Mouse (Mus musculus) stomach, embryonic 16.5 days (tissue): ENCODE measurements around the gene Nrip1. TPM values are rescaled to one million over a fixed set of nuclear protein-coding genes. Genes with fewer than 3 reads are reported as not detected.

Experiments used
- ATAC-seq: fragments of 200-750 bp; cut with Nextera tagmentation; 2 replicates; pipeline ENCODE4 v1.8.0; 2017; ENCODE audit warnings: moderate number of reproducible peaks, moderate TSS enrichment; ENCODE audit not compliant: insufficient read depth, low FRiP score
- H3K27ac ChIP-seq: fragments of 300-500 bp; sonication (generic); 2 replicates; pipeline ENCODE4 v1.5.1; 2014; ENCODE audit warnings: low read length
- H3K27me3 ChIP-seq: fragments of 300-500 bp; sonication (generic); 2 replicates; pipeline ENCODE4 v1.6.1; 2014; ENCODE audit warnings: low read length, control low read depth, mixed read lengths; ENCODE audit not compliant: control insufficient read depth, insufficient read depth
- H3K36me3 ChIP-seq: fragments of 300-500 bp; sonication (generic); 2 replicates; pipeline ENCODE4 v1.6.1; 2014; ENCODE audit warnings: low read length; ENCODE audit not compliant: control insufficient read depth, insufficient read depth
- H3K4me1 ChIP-seq: fragments of 300-500 bp; sonication (generic); 2 replicates; pipeline ENCODE4 v1.6.1; 2014; ENCODE audit warnings: low read length, control low read depth, mixed read lengths; ENCODE audit not compliant: control insufficient read depth, insufficient read depth
- H3K4me2 ChIP-seq: fragments of 300-500 bp; sonication (generic); 2 replicates; pipeline ENCODE4 v1.6.1; 2014; ENCODE audit warnings: low read depth, low read length, mixed read lengths
- H3K4me3 ChIP-seq: fragments of 300-500 bp; sonication (generic); replicated peaks from 2 replicates; pipeline ENCODE4 v1.5.1; 2014; ENCODE audit warnings: mild to moderate bottlenecking, low read length
- H3K9ac ChIP-seq: fragments of 300-500 bp; sonication (generic); 2 replicates; pipeline ENCODE4 v1.6.1; 2014; ENCODE audit warnings: low read length
- H3K9me3 ChIP-seq: fragments of 300-500 bp; sonication (generic); replicated peaks from 2 replicates; pipeline ENCODE4 v1.6.1; 2016; ENCODE audit warnings: low read length, control low read depth; ENCODE audit not compliant: control insufficient read depth
- WGBS: fragments of 180-500 bp; shearing (Covaris S2); extraction: QIAGEN DNeasy Blood & Tissue Kit; methylation state at CpG from one replicate; pipeline ENCODE4 v1.1.7; 2014; 5-methylcytosine and 5-hydroxymethylcytosine counted together
- polyA plus RNA-seq: library from polyadenylated mRNA; unstranded; fragments of >200 nt; fragmentation: Nextera tagmentation; extraction: Ambion mirVana; gene quantifications from 2 replicates; pipeline ENCODE4 v1.2.1, GENCODE M21; 2015

Nrip1 gene
- polyA plus RNA-seq, 1 experiment from 2014 or later = 34.8 TPM

DNA sequence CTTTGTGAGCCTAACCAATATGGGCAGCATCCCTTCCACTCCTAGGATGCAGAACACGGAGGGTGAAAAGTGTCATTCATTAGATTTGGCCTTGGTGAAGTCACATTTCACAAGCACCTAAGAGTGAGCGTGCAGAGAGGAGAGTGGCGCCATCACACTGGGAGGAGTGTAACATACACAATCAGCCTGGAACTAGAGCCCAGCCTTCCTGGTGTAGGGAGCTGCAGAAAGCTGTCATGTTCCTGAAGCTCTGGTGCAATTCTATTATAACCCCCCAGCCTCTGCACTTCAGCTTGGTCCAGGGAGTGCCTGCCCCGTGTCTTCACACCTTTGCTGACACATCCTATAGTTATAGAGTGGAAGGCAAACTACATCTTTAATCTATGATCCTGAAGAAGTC, 67.2 kb downstream of the Nrip1 start:
- WGBS = 88% methylated on average over 4 of the region's 4 CpGs
- no peaks in the 10 kb centered on the region for H3K9me3 ChIP-seq
- H3K36me3 ChIP-seq = no peaks in the 10 kb centered on the region
- no peaks in the 10 kb centered on the region for H3K27me3 ChIP-seq
- no peak overlapping the region for H3K27ac ChIP-seq
- no peak for ATAC-seq
- no peak overlapping the region for H3K4me3 ChIP-seq
- H3K4me1 ChIP-seq = peaks cover 8% of the 10 kb centered on the region
- no peak overlapping the region for H3K9ac ChIP-seq
- no peak overlapping the region for H3K4me2 ChIP-seq

DNA sequence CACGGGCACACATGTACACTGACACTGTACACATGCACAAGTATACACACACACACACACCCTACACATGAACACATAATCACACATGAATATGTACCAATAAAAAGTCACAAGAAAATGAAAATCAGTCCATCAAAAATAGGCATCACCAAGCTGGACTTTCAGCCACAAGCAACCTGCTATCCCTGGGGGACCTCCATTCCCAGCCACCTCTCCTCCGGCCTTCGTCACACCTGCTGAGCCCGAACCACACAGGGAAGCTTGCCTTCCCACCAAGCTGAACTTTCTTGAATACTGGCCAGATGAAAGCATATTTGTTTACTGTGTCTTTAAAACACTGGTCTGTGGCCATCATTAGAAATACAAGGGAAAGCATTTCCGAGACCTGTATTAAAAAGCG, 70.2 kb downstream of the Nrip1 start:
- no peaks in the 10 kb centered on the region for H3K9me3 ChIP-seq
- peaks cover 12% of the 10 kb centered on the region for H3K4me1 ChIP-seq
- H3K36me3 ChIP-seq = no peaks in the 10 kb centered on the region
- H3K9ac ChIP-seq = no peak overlapping the region
- H3K27me3 ChIP-seq = no peaks in the 10 kb centered on the region
- H3K4me2 ChIP-seq = no peak overlapping the region
- no peak overlapping the region for H3K27ac ChIP-seq
- H3K4me3 ChIP-seq = no peak overlapping the region
- ATAC-seq = no peak
- WGBS = 89% methylated on average over 6 of the region's 6 CpGs

DNA sequence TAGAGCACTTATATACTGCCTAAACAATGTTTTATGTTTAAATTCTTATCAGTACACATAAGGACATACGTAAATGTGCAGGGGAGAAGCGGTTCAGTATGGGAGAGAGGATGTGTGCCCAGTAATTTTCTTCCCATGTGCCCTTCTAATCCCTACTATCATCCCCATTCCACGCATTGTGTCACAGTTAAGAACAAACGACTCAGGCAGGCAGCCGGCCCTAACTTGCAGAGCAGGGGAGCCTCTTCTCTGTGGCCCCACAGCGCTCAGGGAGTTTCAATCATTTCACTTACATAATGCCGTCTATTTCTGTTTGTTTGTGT, 71.9 kb downstream of the Nrip1 start:
- ATAC-seq = no peak
- Histone ChIP-seq H3K36me3 (no peaks in the 10 kb centered on the region), H3K27me3 (no peaks in the 10 kb centered on the region), H3K4me2 (no peak overlapping the region), H3K4me3 (no peak overlapping the region), H3K4me1 (peaks cover 10% of the 10 kb centered on the region), H3K9me3 (no peaks in the 10 kb centered on the region), H3K9ac (no peak overlapping the region), H3K27ac (peak overlapping the region; percentile 21; the same call in 1 of the 2 replicates)
- 39% methylated on average over 7 of the region's 7 CpGs for WGBS

DNA sequence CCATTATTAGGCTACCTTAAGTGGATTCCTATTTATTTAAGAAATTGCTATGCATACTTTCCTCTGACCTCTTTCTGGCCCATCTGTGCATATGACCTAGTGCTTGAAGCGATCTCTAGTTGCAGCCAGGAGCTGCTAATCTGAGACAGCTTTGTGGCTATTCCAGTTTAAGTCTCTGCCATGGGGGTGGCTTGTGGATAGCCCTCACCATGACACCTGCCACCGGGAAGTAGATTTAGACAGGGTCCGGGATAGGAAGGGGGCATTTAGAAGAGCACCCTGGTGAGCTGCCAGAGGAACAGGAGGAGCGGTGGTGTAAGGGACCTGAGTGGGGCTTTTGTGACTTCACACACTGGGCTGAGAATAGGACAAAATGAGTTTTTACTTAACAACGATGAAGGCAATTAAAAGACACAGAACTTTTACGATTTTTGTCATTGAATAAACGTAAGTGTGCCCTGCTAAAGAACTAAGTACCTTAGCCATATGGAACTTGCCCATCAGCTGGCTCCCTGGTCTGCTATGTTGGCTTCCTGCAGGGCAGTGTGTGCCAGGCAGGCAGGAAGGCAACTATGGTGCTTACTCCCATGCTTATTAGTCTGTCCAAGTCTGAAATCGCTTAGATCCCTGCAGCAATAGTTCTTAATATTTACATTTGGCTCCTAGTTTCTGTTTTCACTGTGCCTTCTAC, 72.4 kb downstream of the Nrip1 start:
- WGBS = 76% methylated on average over 8 of the region's 8 CpGs
- H3K27ac ChIP-seq = no peak overlapping the region
- no peak overlapping the region for H3K4me3 ChIP-seq
- 0 out of 2 replicates have a peak, but pooled peaks have one; percentile 25 for ATAC-seq
- H3K9ac ChIP-seq = no peak overlapping the region
- H3K27me3 ChIP-seq = no peaks in the 10 kb centered on the region
- no peak overlapping the region for H3K4me2 ChIP-seq
- peaks cover 10% of the 10 kb centered on the region for H3K4me1 ChIP-seq
- H3K9me3 ChIP-seq = no peaks in the 10 kb centered on the region
- no peaks in the 10 kb centered on the region for H3K36me3 ChIP-seq

DNA sequence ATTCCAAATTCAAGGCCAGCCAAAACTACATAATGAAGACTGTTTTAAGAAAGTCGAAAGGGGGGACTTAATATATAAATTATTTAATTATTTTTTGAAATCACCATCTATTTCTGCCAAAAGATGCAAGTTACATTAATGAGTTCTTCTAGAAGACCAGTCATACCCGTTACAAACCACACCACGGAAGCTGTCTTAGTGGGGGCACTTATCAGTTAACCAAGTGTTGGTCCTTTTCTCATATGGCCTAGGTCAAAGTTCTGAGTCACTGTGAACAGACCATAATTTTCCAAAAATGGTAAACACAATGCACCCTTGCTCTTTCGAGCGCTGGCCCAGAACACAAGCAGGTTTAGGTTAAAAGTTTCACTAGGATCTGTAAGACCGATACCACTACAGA, 73.2 kb downstream of the Nrip1 start:
- ATAC-seq = no peak
- Histone ChIP-seq H3K9me3 (no peaks in the 10 kb centered on the region), H3K36me3 (no peaks in the 10 kb centered on the region), H3K4me1 (peaks cover 10% of the 10 kb centered on the region), H3K9ac (no peak overlapping the region), H3K27me3 (no peaks in the 10 kb centered on the region), H3K4me2 (no peak overlapping the region), H3K27ac (no peak overlapping the region), H3K4me3 (no peak overlapping the region)
- 88% methylated on average over 6 of the region's 6 CpGs for WGBS

DNA sequence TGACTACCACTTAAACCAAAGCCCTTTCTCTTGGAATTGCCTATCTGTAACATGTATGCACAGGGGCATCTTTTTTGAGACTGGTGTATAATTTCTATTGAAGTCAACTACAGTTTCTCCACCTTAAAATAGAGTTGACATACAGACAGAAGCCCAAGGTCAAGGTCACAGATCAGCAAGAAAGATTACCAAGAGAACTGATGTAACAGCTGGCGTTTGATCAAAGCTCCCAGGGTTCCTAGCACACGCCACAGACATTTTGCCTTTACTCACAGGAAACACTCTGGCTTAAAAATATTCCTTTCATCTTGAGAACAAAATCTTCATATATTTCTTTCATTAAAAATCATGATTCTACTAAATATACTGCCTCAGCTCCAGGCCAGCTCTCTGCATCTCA, 74.1 kb downstream of the Nrip1 start:
- Histone ChIP-seq H3K9me3 (no peaks in the 10 kb centered on the region), H3K4me1 (peaks cover 10% of the 10 kb centered on the region), H3K4me3 (no peak overlapping the region), H3K36me3 (peaks cover 3% of the 10 kb centered on the region; the same call in 1 of the 2 replicates), H3K27ac (no peak overlapping the region), H3K9ac (no peak overlapping the region), H3K4me2 (no peak overlapping the region), H3K27me3 (no peaks in the 10 kb centered on the region)
- ATAC-seq = no peak
- WGBS = 46% methylated on average over 2 of the region's 2 CpGs

DNA sequence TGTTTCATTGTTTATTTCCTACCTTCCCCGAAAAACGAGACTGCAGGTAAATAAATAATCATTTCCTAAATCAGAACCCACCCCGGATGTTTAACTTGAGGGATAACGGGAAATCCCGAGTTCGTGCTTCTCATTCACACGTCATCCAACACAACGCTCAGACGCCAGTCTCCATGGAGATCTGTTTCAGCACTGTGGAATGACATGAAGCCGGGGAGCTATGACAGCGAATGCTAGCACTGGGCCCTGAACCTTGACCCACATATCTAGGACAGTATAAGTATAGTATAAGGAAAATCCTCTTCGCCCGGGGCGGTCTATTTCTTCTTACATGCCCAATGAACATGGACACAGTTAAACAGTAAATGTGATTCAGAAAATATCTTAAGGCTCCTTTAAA, 78.3 kb downstream of the Nrip1 start:
- H3K4me2 ChIP-seq = no peak overlapping the region
- H3K36me3 ChIP-seq = peaks cover 28% of the 10 kb centered on the region
- H3K9me3 ChIP-seq = no peaks in the 10 kb centered on the region
- H3K4me1 ChIP-seq = 0 out of 2 replicates have a peak, but pooled peaks cover 5% of the 10 kb centered on the region
- H3K27ac ChIP-seq = no peak overlapping the region
- WGBS = 88% methylated on average over 14 of the region's 14 CpGs
- no peaks in the 10 kb centered on the region for H3K27me3 ChIP-seq
- H3K9ac ChIP-seq = no peak overlapping the region
- no peak overlapping the region for H3K4me3 ChIP-seq
- no peak for ATAC-seq

DNA sequence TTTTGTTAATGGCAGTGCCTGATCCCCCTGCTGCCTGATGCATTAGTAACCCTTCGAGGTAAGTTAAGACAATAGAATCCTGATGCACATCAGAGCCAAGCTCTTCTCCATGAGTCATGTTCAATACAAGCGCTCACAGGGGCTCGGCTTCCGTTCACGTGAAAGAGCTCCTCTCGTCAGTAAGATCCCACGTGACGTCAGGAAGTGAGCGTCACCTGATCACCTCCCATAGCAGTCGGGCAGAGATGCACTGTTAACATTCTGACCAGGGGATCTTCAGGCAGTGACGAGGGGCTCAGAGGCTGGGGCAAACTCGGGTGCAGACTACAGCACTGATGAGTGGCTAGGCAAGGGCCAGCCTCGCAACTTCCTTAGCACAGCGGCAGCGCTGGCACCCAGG, 79.1 kb downstream of the Nrip1 start:
- no peak for ATAC-seq
- no peaks in the 10 kb centered on the region for H3K27me3 ChIP-seq
- H3K9ac ChIP-seq = no peak overlapping the region
- no peak overlapping the region for H3K4me3 ChIP-seq
- no peaks in the 10 kb centered on the region for H3K9me3 ChIP-seq
- no peak overlapping the region for H3K27ac ChIP-seq
- H3K4me2 ChIP-seq = no peak overlapping the region
- H3K36me3 ChIP-seq = peaks cover 28% of the 10 kb centered on the region
- 0 out of 2 replicates have a peak, but pooled peaks cover 5% of the 10 kb centered on the region for H3K4me1 ChIP-seq
- WGBS = 77% methylated on average over 15 of the region's 15 CpGs

DNA sequence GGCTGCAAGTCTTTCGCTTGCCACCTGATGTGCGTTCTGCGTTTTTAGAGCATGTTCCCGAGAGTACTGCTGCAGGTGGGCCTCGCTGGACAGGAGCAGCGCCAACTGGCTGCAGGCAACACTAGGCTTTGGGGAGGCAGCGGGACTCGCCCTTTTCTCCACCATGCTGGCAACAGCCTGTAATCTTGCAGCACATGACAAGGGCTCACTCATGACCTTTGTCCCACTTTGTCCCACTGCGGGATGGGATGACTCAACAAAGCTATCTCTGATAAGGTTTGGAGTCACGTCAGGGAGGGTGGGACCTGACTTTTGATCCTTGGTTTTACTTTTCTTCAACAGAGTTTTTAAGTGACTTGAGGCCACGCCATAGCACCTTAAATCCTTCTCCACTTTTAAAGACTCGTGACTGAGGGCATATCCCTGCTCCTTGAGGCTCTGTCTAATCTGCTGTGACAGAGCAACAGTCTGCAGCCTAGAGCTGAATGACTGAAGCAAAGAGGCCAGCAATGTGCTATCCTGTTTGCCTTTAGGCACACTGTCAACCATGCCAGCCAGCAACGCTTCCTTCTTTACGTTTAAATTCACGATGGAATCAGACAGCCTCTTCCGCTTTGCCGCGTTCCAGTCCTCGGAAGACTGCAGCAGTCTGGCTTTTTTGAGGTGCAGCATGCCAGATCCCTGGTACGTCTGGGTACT, 79.7 kb downstream of the Nrip1 start:
- peak; percentile 85 for ATAC-seq
- WGBS = 81% methylated on average over 20 of the region's 20 CpGs
- Histone ChIP-seq H3K9ac (no peak overlapping the region), H3K36me3 (peaks cover 28% of the 10 kb centered on the region), H3K4me2 (no peak overlapping the region), H3K4me3 (no peak overlapping the region), H3K27me3 (no peaks in the 10 kb centered on the region), H3K4me1 (0 out of 2 replicates have a peak, but pooled peaks cover 5% of the 10 kb centered on the region), H3K27ac (no peak overlapping the region), H3K9me3 (no peaks in the 10 kb centered on the region)
